Mouse (Mus musculus): ENCODE measurements around the gene Kif18b.

DNA sequence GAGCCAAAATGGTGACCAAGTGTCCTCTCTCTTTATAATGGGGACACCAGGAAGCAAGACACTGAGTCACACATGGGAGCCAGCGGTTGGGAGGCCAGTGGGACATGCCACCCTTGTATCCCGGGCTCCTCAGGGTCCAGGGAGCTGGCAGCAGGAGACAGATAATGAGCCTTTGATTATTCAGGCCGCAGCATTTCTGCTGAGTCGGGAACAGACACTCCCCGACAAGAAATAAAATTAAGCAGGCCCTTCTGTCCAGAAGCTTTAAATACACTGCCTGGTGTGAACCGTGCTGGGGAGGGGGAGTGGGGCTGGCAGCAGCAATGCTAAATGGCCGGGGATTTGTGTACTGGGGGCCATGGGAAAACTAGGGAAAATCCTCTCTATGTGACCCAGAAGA, 13.5 kb downstream of the Kif18b start:
- TF ChIP-seq USF1 (IDR thresholded peaks at IDR 0.05; ENCODE audit: low read depth) (no peak), CTCF (IDR thresholded peaks at IDR 0.05; ENCODE audit: control insufficient read depth, insufficient read depth, insufficient read length) (no peak), MYOD1 (IDR thresholded peaks at IDR 0.05; ENCODE audit: control insufficient read depth, insufficient read length, low read depth) (no peak), MAX (IDR thresholded peaks at IDR 0.05) (no peak), CEBPB (IDR thresholded peaks at IDR 0.05; ENCODE audit: low read depth) (no peak), FOSL1 (IDR thresholded peaks at IDR 0.05; ENCODE audit: insufficient read depth, low read length, poor library complexity, severe bottlenecking) (no peak), MYOG (IDR thresholded peaks at IDR 0.05; ENCODE audit: control insufficient read depth, extremely low read depth, insufficient read length) (no peak)

Measured in C2C12 (cell line).